Mouse (Mus musculus) lung, embryonic 16.5 days (tissue): Measurements from ENCODE around the gene Kif3c. TPM values are rescaled to one million over a fixed set of nuclear protein-coding genes. Genes with fewer than 3 reads are reported as not detected.
A peak's percentile ranks its signal among the peaks of the same experiment; 100 is the strongest.

Source experiments
- ATAC-seq: fragments of 200-750 bp; cut with Nextera tagmentation; 2 replicates; pipeline ENCODE4 v1.8.0; 2017; ENCODE audit warnings: low read depth, mild to moderate bottlenecking, moderate library complexity
- H3K27ac ChIP-seq: fragments of 300-500 bp; sonication (generic); 2 replicates; pipeline ENCODE4 v1.5.1; 2014; ENCODE audit warnings: mild to moderate bottlenecking, control low read depth, low read length
- H3K27me3 ChIP-seq: fragments of 300-500 bp; sonication (generic); 2 replicates; pipeline ENCODE4 v1.6.1; 2014; ENCODE audit warnings: low read depth, low read length, mixed read lengths; ENCODE audit not compliant: control insufficient read depth, insufficient read depth
- H3K36me3 ChIP-seq: fragments of 300-500 bp; sonication (generic); 2 replicates; pipeline ENCODE4 v1.6.1; 2014; ENCODE audit warnings: low read length; ENCODE audit not compliant: control insufficient read depth, insufficient read depth
- H3K4me1 ChIP-seq: fragments of 300-500 bp; sonication (generic); replicated peaks from 2 replicates; pipeline ENCODE4 v1.6.1; 2014; ENCODE audit warnings: low read length, mixed read lengths; ENCODE audit not compliant: control insufficient read depth, insufficient read depth
- H3K4me2 ChIP-seq: fragments of 300-500 bp; sonication (generic); 2 replicates; pipeline ENCODE4 v1.6.1; 2014; ENCODE audit warnings: low read depth, low read length, control low read depth
- H3K4me3 ChIP-seq: fragments of 300-500 bp; sonication (generic); 2 replicates; pipeline ENCODE4 v1.5.1; 2014; ENCODE audit warnings: mild to moderate bottlenecking, low read length, control low read depth
- H3K9ac ChIP-seq: fragments of 300-500 bp; sonication (generic); 2 replicates; pipeline ENCODE4 v1.6.1; 2014; ENCODE audit warnings: low read length, control low read depth
- H3K9me3 ChIP-seq: fragments of 300-500 bp; sonication (generic); 2 replicates; pipeline ENCODE4 v1.6.1; 2016; ENCODE audit warnings: low read length; ENCODE audit not compliant: control insufficient read depth
- whole genome bisulfite sequencing: fragments of 180-500 bp; shearing (Covaris S2); extraction: QIAGEN DNeasy Blood & Tissue Kit; methylation state at CpG from one replicate; pipeline ENCODE4 v1.1.7; 2014; 5-methylcytosine and 5-hydroxymethylcytosine counted together
- polyA plus RNA-seq: library from polyadenylated mRNA; unstranded; fragments of >200 nt; fragmentation: Nextera tagmentation; extraction: Ambion mirVana; gene quantifications from 2 replicates; pipeline ENCODE4 v1.2.1, GENCODE M21; 2015

The Kif3c gene
- polyA plus RNA-seq, 1 experiment from 2014 or later, result 12.8 TPM

GRCm38 (mm10) chr12:3365449-3366189, 687 bp downstream of the Kif3c start:
- Histone ChIP-seq H3K4me3 (peak overlapping the region; percentile 83), H3K9me3 (peaks cover 2% of the 10 kb centered on the region; the same call in 1 of the 2 replicates), H3K9ac (peak overlapping the region; percentile 74), H3K4me2 (peak overlapping the region; percentile 67), H3K4me1 (peaks cover 18% of the 10 kb centered on the region), H3K36me3 (peaks cover 7% of the 10 kb centered on the region; the same call in 1 of the 2 replicates), H3K27me3 (no peaks in the 10 kb centered on the region), H3K27ac (peak overlapping the region; percentile 62)
- ATAC-seq, result peak; percentile 59
- WGBS, result 2% methylated on average over 31 of the region's 31 CpGs

GRCm38 (mm10) chr12:3366190-3366956, 1.4 kb downstream of the Kif3c start:
- Histone ChIP-seq H3K4me2 (peak overlapping the region; percentile 67), H3K27me3 (no peaks in the 10 kb centered on the region), H3K4me3 (peak overlapping the region; percentile 83), H3K27ac (no peak overlapping the region), H3K9ac (peak overlapping the region; percentile 74), H3K36me3 (peaks cover 7% of the 10 kb centered on the region; the same call in 1 of the 2 replicates), H3K4me1 (peaks cover 25% of the 10 kb centered on the region), H3K9me3 (peaks cover 2% of the 10 kb centered on the region; the same call in 1 of the 2 replicates)
- WGBS, result 56% methylated on average over 22 of the region's 22 CpGs
- peak; percentile 14; the same call in 1 of the 2 replicates for ATAC-seq

- no peak overlapping the region for H3K4me3 ChIP-seq
- no peak overlapping the region for H3K9ac ChIP-seq
- WGBS, result 93% methylated on average over 14 of the region's 14 CpGs
- peaks cover 25% of the 10 kb centered on the region for H3K4me1 ChIP-seq
- H3K27me3 ChIP-seq, result no peaks in the 10 kb centered on the region
- no peak overlapping the region for H3K27ac ChIP-seq
- H3K4me2 ChIP-seq, result no peak overlapping the region
- no peak for ATAC-seq
- H3K36me3 ChIP-seq, result peaks cover 7% of the 10 kb centered on the region; the same call in 1 of the 2 replicates
- peaks cover 2% of the 10 kb centered on the region; the same call in 1 of the 2 replicates for H3K9me3 ChIP-seq
These were observed 2.0 kb downstream of the Kif3c start for GRCm38 (mm10) chr12:3366957-3367260.

- H3K27me3 ChIP-seq, result no peaks in the 10 kb centered on the region
- H3K4me1 ChIP-seq, result peaks cover 26% of the 10 kb centered on the region
- peaks cover 2% of the 10 kb centered on the region; the same call in 1 of the 2 replicates for H3K9me3 ChIP-seq
- H3K4me3 ChIP-seq, result peak overlapping the region; percentile 1; the same call in 1 of the 2 replicates
- no peak overlapping the region for H3K9ac ChIP-seq
- peak overlapping the region; percentile 1 for H3K27ac ChIP-seq
- peaks cover 7% of the 10 kb centered on the region; the same call in 1 of the 2 replicates for H3K36me3 ChIP-seq
- peak overlapping the region; percentile 26 for H3K4me2 ChIP-seq
- no peak for ATAC-seq
- 23% methylated on average over 3 of the region's 3 CpGs for WGBS
These were observed 3.8 kb downstream of the Kif3c start for GRCm38 (mm10) chr12:3368771-3369170.

- H3K9ac ChIP-seq, result no peak overlapping the region
- WGBS, result 28% methylated on average over 11 of the region's 11 CpGs
- peaks cover 10% of the 10 kb centered on the region; the same call in 1 of the 2 replicates for H3K36me3 ChIP-seq
- H3K9me3 ChIP-seq, result peaks cover 2% of the 10 kb centered on the region; the same call in 1 of the 2 replicates
- ATAC-seq, result no peak
- H3K27ac ChIP-seq, result no peak overlapping the region
- H3K4me3 ChIP-seq, result no peak overlapping the region
- no peak overlapping the region for H3K4me2 ChIP-seq
- peaks cover 22% of the 10 kb centered on the region for H3K4me1 ChIP-seq
- H3K27me3 ChIP-seq, result no peaks in the 10 kb centered on the region
These were observed 6.3 kb downstream of the Kif3c start for GRCm38 (mm10) chr12:3370979-3371925.

- H3K36me3 ChIP-seq, result peaks cover 9% of the 10 kb centered on the region; the same call in 1 of the 2 replicates
- H3K9ac ChIP-seq, result no peak overlapping the region
- H3K4me3 ChIP-seq, result no peak overlapping the region
- 57% methylated on average over 3 of the region's 3 CpGs for WGBS
- peaks cover 2% of the 10 kb centered on the region; the same call in 1 of the 2 replicates for H3K9me3 ChIP-seq
- H3K4me1 ChIP-seq, result peaks cover 22% of the 10 kb centered on the region
- H3K27ac ChIP-seq, result no peak overlapping the region
- no peak overlapping the region for H3K4me2 ChIP-seq
- no peaks in the 10 kb centered on the region for H3K27me3 ChIP-seq
- no peak for ATAC-seq
These were observed 7.1 kb downstream of the Kif3c start for GRCm38 (mm10) chr12:3371991-3372390.

- H3K4me3 ChIP-seq, result no peak overlapping the region
- no peaks in the 10 kb centered on the region for H3K27me3 ChIP-seq
- peaks cover 3% of the 10 kb centered on the region; the same call in 1 of the 2 replicates for H3K36me3 ChIP-seq
- H3K4me2 ChIP-seq, result no peak overlapping the region
- 84% methylated on average over 6 of the region's 6 CpGs for WGBS
- no peak overlapping the region for H3K9ac ChIP-seq
- no peak for ATAC-seq
- no peaks in the 10 kb centered on the region for H3K9me3 ChIP-seq
- peaks cover 20% of the 10 kb centered on the region for H3K4me1 ChIP-seq
- no peak overlapping the region for H3K27ac ChIP-seq
These were observed 8.6 kb downstream of the Kif3c start for GRCm38 (mm10) chr12:3373566-3373965.

GRCm38 (mm10) chr12:3374552-3374951, 9.6 kb downstream of the Kif3c start:
- Histone ChIP-seq H3K4me1 (peaks cover 12% of the 10 kb centered on the region), H3K27me3 (no peaks in the 10 kb centered on the region), H3K4me3 (no peak overlapping the region), H3K4me2 (no peak overlapping the region), H3K36me3 (peaks cover 3% of the 10 kb centered on the region; the same call in 1 of the 2 replicates), H3K9ac (no peak overlapping the region), H3K9me3 (no peaks in the 10 kb centered on the region), H3K27ac (no peak overlapping the region; the same call in 1 of the 2 replicates)
- WGBS, result 60% methylated on average over 5 of the region's 5 CpGs
- ATAC-seq, result peak; percentile 80
